Mouse (Mus musculus) spleen, adult 12 weeks (tissue): ENCODE measurements around the gene Vmn1r43.
"Not testable (repeated sequence)": the region's sequence is repeated elsewhere in the genome, so short reads cannot be mapped to it uniquely, and the experiment has no call there.

Source experiments
- DNase-seq: peaks from one replicate; pipeline ENCODE4 v3.0.0; 2022; ENCODE audit warnings: low spot score

The Vmn1r43 gene

DNA sequence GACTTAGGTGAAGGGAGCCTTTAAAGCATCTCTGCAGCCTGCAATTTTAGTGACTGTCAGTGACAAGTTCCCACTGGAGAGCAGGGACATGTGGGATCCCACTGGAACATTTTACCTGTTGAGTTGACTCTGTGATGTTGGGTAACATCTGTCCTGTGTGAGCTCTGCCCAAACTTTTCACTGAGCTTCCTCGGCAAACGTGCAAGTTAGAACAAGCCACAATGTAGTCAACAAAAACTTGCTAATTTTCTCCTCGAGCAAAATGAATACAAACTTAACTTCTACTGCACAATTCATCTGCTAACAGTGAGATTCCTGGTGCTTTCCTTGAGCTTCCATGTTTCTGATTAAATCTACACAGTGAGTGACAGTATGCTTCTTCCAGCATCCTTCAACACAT is at the start of gene Vmn1r43, which contains the start of gene Vmn1r42:
TSS of gene Vmn1r43 (minus strand) at position 101 of the 400 bp plus-strand sequence.
TSS of gene Vmn1r42 (minus strand) at position 101 of the 400 bp plus-strand sequence.
- DNase-seq = not testable (repeated sequence)

DNA sequence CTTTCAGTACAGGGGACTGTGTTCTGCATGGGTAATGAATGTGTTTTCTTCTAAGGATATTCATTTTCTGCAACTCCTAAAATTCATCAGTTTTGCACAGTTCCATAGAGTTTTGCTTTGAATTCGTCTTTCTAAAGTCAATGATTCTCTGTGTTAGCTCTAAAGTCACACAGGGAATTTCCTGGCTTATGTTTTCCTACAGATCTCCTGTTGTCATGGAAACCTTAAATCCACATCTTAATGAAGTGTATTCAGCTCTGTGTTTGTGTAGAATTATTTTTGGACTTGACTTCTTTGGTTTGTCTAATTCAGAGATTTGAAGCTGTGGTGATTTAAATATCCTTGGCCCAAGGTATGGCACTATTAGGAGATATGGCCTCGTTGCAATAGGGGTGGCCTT is 7.6 kb upstream of the Vmn1r43 start:
- no peak for DNase-seq

DNA sequence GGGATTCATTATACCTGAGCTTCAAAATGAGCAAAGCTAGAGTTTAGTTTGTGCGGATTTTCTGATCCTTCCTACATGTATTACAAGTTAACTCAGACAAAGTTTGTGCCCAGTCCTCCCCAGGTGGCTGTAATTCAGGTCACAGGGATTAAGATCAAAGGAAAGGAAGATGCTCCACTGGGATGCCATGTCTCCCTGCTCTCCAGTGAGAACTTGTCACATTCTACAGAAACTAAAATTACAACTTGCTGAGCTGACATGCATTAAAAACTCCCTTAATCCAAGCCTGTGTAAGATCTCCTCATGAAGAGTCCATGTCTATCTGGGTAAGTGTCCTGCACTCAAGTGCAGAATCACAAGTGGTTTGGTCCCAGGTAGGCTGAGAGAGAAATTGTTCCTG is 7.1 kb upstream of the Vmn1r43 start, which contains the start of gene Vmn1r44:
TSS of gene Vmn1r44 (plus strand) at position 301 of the 400 bp plus-strand sequence.
- DNase-seq = no peak

DNA sequence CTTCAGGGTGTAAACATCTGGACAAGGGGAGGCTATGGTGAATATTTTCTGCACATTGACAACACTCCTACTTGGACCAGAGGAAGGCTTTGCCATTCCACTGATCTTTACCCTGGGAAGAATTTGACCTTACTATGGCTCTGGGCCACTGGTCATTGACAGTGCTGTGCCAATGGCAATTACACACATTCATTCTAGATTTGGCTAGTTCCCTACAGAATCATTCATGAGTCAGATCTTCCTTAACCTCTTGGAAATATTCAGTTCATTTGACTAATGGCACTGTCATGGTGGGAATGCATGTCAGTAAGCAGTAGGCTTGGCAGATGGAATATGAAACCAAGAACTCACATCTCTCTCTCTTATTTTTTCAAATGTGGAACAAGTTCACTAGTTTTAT is 4.7 kb upstream of the Vmn1r43 start:
- no peak for DNase-seq

DNA sequence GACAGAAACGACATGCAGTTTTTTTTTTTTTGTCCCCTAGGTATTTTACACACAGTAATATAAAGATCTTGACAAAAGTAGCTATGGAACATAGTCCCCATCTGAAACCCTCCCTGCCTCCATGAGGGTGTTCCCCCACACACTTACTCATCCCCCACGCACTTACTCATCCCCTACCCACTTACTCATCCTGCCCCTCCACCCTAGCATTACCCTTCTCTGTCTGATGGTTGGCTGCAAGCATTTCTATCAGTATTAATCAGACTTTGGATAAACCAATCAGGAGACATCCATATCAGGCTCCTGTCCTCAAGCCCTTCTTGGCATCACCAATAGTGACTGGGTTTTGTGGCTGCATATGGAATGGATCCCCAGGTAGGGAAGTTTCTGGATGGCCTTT is 750 bp upstream of the Vmn1r43 start:
- DNase-seq = no peak

DNA sequence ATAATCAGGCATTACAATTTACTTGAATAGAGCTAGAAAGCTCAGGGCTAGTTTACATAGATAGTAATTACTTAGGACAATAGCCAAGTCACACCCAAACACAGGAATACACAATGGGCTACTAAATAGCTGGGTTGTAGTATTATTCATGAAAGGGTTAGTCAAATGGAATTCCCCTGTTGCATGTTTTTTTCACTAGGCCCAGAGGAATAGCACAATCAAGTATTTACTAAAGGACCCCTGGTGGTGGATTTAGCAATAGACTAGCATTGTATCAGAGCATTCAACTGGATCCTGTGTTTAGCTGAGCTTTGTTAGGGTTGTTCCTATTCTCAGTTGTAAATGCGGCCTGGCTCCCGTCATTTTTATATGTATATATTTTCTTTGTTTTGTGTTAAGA is 8.2 kb downstream of the Vmn1r43 start:
- DNase-seq = no peak

DNA sequence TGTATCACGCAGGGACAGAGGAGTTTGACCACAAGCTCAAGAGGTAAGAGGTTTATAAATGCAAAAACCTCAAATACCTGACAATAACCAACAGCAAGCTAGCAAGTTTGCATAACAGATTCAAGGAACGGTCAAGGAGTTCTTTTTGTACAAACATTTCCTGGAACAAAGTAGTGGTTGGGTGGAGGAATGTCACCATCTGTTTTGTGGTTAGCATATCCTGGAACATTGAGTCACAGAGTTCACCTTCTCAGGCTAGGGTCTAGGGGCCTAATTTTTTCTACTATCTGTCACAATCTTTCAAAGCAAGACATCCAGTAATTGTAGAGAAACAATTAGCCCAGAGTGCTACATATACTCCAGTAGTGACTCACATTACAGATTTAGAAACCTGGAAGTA is 8.9 kb downstream of the Vmn1r43 start:
- no peak for DNase-seq

DNA sequence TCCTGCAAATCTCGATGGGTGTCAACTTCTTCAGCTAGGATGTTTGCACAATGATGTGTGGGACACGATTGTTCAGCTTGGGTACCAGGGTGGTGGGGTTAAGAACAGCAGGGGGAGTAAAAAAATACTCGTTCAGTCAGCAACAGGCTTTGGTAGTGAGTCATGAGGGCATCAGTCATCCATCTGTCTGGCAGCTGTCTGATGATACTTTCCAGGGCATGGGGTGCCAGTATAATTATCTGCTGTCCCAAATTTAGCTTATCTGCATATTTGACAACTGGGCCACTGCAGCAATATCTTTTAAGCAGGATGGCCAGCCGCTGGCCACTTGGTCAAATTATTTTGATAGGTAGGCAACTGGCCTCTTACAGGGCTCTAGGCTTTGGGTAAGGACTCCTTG is 12.4 kb downstream of the Vmn1r43 start:
- no peak for DNase-seq

DNA sequence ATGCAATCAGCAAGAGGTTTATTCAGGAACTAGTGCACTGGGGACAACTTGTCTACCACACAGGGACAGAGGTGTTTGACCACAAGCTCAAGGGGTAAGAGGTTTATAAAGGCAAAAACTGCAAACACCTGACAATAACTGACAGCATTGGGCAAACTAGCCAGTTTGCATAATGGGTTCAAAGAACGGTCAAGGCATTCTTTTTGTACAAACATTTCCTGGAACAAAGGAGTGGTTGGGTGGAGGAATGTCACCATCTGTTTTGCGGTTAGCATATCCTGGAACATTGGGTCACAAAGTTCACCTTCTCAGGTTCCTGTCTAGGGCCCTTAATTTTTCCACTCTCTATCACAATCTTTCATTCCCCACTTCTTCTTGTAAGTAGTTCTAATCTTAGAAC is 16.4 kb downstream of the Vmn1r43 start:
- no peak for DNase-seq

DNA sequence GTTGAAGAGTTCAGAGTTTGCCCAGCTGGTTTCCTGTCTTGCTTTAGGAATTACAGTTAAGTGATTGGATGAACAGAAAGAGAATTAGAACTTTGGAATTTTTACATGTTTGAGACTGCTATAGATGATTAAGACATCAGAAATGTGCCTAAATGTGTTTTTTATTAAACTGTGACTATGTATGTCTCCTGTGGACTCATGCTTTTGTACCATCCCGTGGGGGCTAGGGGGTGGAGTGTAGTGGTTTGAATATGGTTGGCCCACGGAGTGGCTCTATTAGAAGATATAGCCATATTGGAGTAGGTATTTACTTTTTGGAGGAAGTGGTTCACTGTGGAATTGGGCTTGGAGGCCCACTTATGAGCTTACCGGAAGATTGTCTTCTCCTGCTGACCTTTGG is 18.7 kb downstream of the Vmn1r43 start:
- DNase-seq = no peak
